Mouse (Mus musculus): ENCODE measurements around the gene Pde4b.

DNA sequence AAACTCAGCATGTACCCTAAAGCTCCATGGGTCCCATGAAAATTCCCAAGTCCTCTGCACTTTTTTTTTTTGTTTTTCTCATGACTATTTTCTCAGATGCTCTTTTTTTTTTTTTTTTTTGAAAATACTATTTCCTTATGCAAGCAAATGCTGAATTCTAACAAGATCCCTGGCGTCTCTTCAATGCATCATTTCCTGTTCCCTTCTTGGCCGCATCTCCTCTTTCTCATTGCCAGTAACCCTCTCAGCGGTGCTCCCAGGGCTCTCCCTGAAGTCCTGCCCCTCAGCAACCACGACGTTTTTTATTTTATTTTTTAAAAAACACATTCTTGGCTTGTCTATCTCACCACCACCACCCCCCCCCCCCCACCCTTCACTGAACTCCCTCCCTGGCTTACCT, 408.1 kb downstream of the Pde4b start:
- TF ChIP-seq CTCF (conservative IDR thresholded peaks at IDR 0.05; ENCODE audit: low read length) = no peak
- TF ChIP-seq NANOG (IDR thresholded peaks at IDR 0.05; ENCODE audit: borderline replicate concordance, low read length) = no peak
- no peak for TF ChIP-seq POU5F1 (IDR thresholded peaks at IDR 0.05; ENCODE audit: borderline replicate concordance, low read length)
